Mouse (Mus musculus) hindbrain, embryonic 11.5 days (tissue): ENCODE measurements at regions not wholly inside any gene's neighbourhood (a gene's known extent, or its start where the extent isn't known, plus 50 kb on each side); places are given as distances from the start of the nearest gene placed in this dataset.

ENCODE experiments used
- ATAC-seq: fragments of 200-750 bp; cut with Nextera tagmentation; 2 replicates; pipeline ENCODE4 v1.8.0; 2017; ENCODE audit warnings: mild to moderate bottlenecking, moderate TSS enrichment, moderate library complexity; ENCODE audit not compliant: low FRiP score
- DNase-seq: peaks from one replicate; pipeline ENCODE4 v3.0.0-alpha.2; 2015; ENCODE audit warnings: low spot score
- H3K27ac ChIP-seq: fragments of 300-500 bp; sonication (generic); 2 replicates; pipeline ENCODE4 v1.5.1; 2014; ENCODE audit warnings: mild to moderate bottlenecking, low read depth, low read length
- H3K27me3 ChIP-seq: fragments of 300-500 bp; sonication (generic); 2 replicates; pipeline ENCODE4 v1.6.1; 2014; ENCODE audit warnings: mild to moderate bottlenecking, low read length, moderate library complexity, mixed read lengths; ENCODE audit not compliant: control insufficient read depth, insufficient read depth
- H3K36me3 ChIP-seq: fragments of 300-500 bp; sonication (generic); 2 replicates; pipeline ENCODE4 v1.6.1; 2014; ENCODE audit warnings: mild to moderate bottlenecking, low read length, moderate library complexity, mixed read lengths; ENCODE audit not compliant: control insufficient read depth, insufficient read depth
- H3K4me1 ChIP-seq: fragments of 300-500 bp; sonication (generic); replicated peaks from 2 replicates; pipeline ENCODE4 v1.6.1; 2014; ENCODE audit warnings: low read length, mixed read lengths; ENCODE audit not compliant: control insufficient read depth, insufficient read depth
- H3K4me2 ChIP-seq: fragments of 300-500 bp; sonication (generic); replicated peaks from 2 replicates; pipeline ENCODE4 v1.6.1; 2014; ENCODE audit warnings: mild to moderate bottlenecking, low read depth, low read length
- H3K4me3 ChIP-seq: fragments of 300-500 bp; sonication (generic); 2 replicates; pipeline ENCODE4 v1.5.1; 2014; ENCODE audit warnings: low read depth, low read length
- H3K9ac ChIP-seq: fragments of 300-500 bp; sonication (generic); 2 replicates; pipeline ENCODE4 v1.6.1; 2014; ENCODE audit warnings: low read depth, low read length
- H3K9me3 ChIP-seq: fragments of 300-500 bp; sonication (generic); 2 replicates; pipeline ENCODE4 v1.6.1; 2016; ENCODE audit warnings: low read length; ENCODE audit not compliant: control insufficient read depth
- WGBS: fragments of 180-500 bp; shearing (Covaris S2); extraction: QIAGEN DNeasy Blood & Tissue Kit; methylation state at CpG from one replicate; pipeline ENCODE4 v1.1.7; 2014; 5-methylcytosine and 5-hydroxymethylcytosine counted together

DNA sequence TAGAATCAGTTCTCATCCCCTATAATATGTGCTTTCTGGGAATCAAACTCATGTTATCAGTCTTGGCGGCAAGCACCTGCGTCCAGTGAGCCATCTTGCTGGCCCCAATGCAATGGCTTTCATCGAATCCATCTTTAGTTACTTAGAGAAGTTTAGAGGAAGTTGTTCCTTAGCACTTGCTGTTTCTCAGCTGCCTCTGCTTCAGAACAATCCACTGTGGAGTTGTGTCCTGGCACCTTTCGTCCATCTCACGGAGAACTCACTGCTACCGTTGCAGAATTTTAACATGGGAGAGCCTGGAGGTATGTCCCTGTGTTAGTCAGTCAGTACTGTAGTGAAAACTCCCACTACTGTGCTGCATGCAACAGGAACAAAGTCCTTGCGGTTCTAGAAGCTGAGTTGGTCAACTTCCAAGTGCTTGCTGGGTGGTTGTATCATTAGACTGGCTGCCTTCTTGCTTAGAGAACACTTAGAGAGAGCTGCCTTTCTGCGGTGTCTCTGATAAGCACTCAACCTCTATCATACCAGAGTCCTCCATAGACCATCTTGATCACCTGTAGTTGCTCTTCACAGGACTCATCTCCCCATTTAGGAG, 204.3 kb upstream of the Jade1 start:
- Histone ChIP-seq H3K4me2 (no peak overlapping the region), H3K9me3 (no peaks in the 10 kb centered on the region), H3K4me3 (no peak overlapping the region), H3K36me3 (no peaks in the 10 kb centered on the region), H3K9ac (no peak overlapping the region), H3K4me1 (no peaks in the 10 kb centered on the region), H3K27me3 (no peaks in the 10 kb centered on the region), H3K27ac (no peak overlapping the region)
- no peak for DNase-seq
- 94% methylated on average over 8 of the region's 8 CpGs for WGBS
- no peak for ATAC-seq

- no peaks in the 10 kb centered on the region for H3K27me3 ChIP-seq
- no peak overlapping the region for H3K4me3 ChIP-seq
- 86% methylated on average over 3 of the region's 3 CpGs for WGBS
- no peak for ATAC-seq
- H3K36me3 ChIP-seq = no peaks in the 10 kb centered on the region
- no peak overlapping the region for H3K4me2 ChIP-seq
- no peaks in the 10 kb centered on the region for H3K9me3 ChIP-seq
- DNase-seq = no peak
- H3K27ac ChIP-seq = no peak overlapping the region
- H3K9ac ChIP-seq = no peak overlapping the region
- no peaks in the 10 kb centered on the region for H3K4me1 ChIP-seq
Measured at GRCm38 (mm10) chr3:41350331-41350730, 205.2 kb upstream of the Jade1 start.

- H3K27ac ChIP-seq = no peak overlapping the region
- no peak overlapping the region for H3K4me2 ChIP-seq
- H3K9ac ChIP-seq = no peak overlapping the region
- H3K4me3 ChIP-seq = no peak overlapping the region
- no peaks in the 10 kb centered on the region for H3K27me3 ChIP-seq
- 70% methylated on average over 1 of the region's 1 CpGs for WGBS
- ATAC-seq = no peak
- H3K36me3 ChIP-seq = no peaks in the 10 kb centered on the region
- peak; percentile 50 for DNase-seq
- no peaks in the 10 kb centered on the region for H3K4me1 ChIP-seq
- H3K9me3 ChIP-seq = no peaks in the 10 kb centered on the region
Measured at GRCm38 (mm10) chr3:41348795-41349194, 206.7 kb upstream of the Jade1 start.

DNA sequence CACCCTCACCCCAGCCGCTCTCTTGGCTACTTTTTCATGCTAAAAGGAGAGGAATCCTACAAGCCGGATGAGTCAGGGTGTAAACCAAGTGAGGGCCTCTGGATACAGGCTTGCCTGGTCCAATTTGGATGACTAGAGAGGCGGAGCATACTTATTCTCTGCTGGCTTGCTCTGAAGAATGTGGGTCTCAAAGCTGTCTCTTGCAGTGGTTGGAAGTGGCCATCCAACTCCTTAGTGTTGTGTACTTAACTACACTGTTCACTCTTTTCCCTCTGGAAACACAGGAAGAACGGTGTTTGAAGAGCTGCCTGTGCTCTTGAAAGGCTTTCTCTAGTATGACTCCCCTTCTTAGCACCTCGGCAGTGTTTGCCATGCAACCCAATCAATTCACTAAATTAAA, 208.7 kb upstream of the Jade1 start:
- Histone ChIP-seq H3K4me1 (no peaks in the 10 kb centered on the region), H3K9ac (no peak overlapping the region), H3K4me2 (no peak overlapping the region), H3K9me3 (no peaks in the 10 kb centered on the region), H3K4me3 (no peak overlapping the region), H3K36me3 (no peaks in the 10 kb centered on the region), H3K27ac (no peak overlapping the region), H3K27me3 (no peaks in the 10 kb centered on the region)
- WGBS = 54% methylated on average over 5 of the region's 5 CpGs
- ATAC-seq (no peak), DNase-seq (no peak)

GRCm38 (mm10) chr3:41343431-41343830, 212.1 kb upstream of the Jade1 start:
- H3K4me2 ChIP-seq = no peak overlapping the region
- no peak overlapping the region for H3K27ac ChIP-seq
- WGBS = 82% methylated on average over 2 of the region's 2 CpGs
- H3K4me1 ChIP-seq = no peaks in the 10 kb centered on the region
- H3K4me3 ChIP-seq = no peak overlapping the region
- H3K9ac ChIP-seq = no peak overlapping the region
- no peaks in the 10 kb centered on the region for H3K36me3 ChIP-seq
- H3K9me3 ChIP-seq = no peaks in the 10 kb centered on the region
- DNase-seq = no peak
- ATAC-seq = no peak
- H3K27me3 ChIP-seq = no peaks in the 10 kb centered on the region

GRCm38 (mm10) chr3:41332481-41332880, 223.1 kb upstream of the Jade1 start:
- no peak overlapping the region for H3K9ac ChIP-seq
- no peaks in the 10 kb centered on the region for H3K36me3 ChIP-seq
- no peak for DNase-seq
- ATAC-seq = no peak
- H3K4me3 ChIP-seq = no peak overlapping the region
- no peak overlapping the region for H3K27ac ChIP-seq
- no peaks in the 10 kb centered on the region for H3K27me3 ChIP-seq
- H3K4me2 ChIP-seq = no peak overlapping the region
- 82% methylated on average over 7 of the region's 7 CpGs for WGBS
- no peaks in the 10 kb centered on the region for H3K9me3 ChIP-seq
- H3K4me1 ChIP-seq = no peaks in the 10 kb centered on the region

DNA sequence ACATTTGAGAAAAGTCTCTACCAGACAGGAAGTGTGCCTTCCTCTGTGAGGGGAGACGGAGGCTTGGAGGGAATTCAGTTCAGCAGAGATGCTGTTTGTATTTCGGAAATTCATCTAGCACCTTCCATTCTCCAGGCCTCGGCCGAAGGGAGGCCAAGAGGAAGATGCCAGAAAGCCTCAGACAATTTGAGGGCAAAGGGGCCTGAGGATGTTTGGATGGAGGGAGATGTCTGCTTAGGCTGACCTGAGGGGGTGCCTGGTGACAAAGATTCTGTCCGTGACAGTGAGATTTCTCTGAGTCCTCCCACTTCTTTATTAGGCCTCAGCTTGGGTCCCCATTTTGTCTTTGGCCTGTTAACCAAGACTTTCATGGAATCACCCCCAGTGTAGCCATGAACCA, 225.2 kb upstream of the Jade1 start:
- no peaks in the 10 kb centered on the region for H3K27me3 ChIP-seq
- no peaks in the 10 kb centered on the region for H3K9me3 ChIP-seq
- no peaks in the 10 kb centered on the region for H3K4me1 ChIP-seq
- no peak overlapping the region for H3K9ac ChIP-seq
- no peak overlapping the region for H3K4me3 ChIP-seq
- 84% methylated on average over 5 of the region's 5 CpGs for WGBS
- H3K27ac ChIP-seq = no peak overlapping the region
- H3K4me2 ChIP-seq = no peak overlapping the region
- no peak for ATAC-seq
- DNase-seq = no peak
- no peaks in the 10 kb centered on the region for H3K36me3 ChIP-seq

DNA sequence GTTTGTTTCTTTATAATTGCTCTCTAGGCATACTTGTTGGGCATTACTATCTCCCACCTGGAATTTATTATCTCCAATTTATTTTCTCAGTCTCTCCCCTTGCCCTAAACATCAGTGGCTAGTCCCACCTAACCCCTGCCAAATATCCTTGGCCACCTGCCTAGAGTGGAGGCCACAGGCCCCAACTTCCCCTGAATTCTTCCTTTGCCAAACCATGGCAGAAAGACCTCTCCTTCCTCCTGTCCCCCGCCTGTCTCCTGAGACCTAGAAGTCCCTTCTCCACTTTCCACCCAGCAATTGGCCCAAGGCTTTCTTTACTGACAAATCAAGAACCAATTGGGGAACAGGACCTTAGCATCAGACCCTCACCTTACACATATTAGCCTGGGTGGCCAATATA, 226.7 kb upstream of the Jade1 start:
- DNase-seq (no peak), ATAC-seq (no peak)
- Histone ChIP-seq H3K27ac (no peak overlapping the region), H3K27me3 (no peaks in the 10 kb centered on the region), H3K9me3 (no peaks in the 10 kb centered on the region), H3K4me1 (no peaks in the 10 kb centered on the region), H3K9ac (no peak overlapping the region), H3K4me3 (no peak overlapping the region), H3K36me3 (no peaks in the 10 kb centered on the region), H3K4me2 (no peak overlapping the region)
- WGBS = 65% methylated on average over 1 of the region's 1 CpGs

- no peaks in the 10 kb centered on the region for H3K36me3 ChIP-seq
- H3K9me3 ChIP-seq = no peaks in the 10 kb centered on the region
- DNase-seq (no peak), ATAC-seq (no peak)
- 87% methylated on average over 12 of the region's 12 CpGs for WGBS
- no peaks in the 10 kb centered on the region for H3K4me1 ChIP-seq
- H3K4me2 ChIP-seq = no peak overlapping the region
- H3K27me3 ChIP-seq = no peaks in the 10 kb centered on the region
- no peak overlapping the region for H3K9ac ChIP-seq
- no peak overlapping the region for H3K27ac ChIP-seq
- no peak overlapping the region for H3K4me3 ChIP-seq
Measured at GRCm38 (mm10) chr3:41326211-41327104, 229.1 kb upstream of the Jade1 start.
